Mouse (Mus musculus): ENCODE measurements around the gene Bloc1s1. TPM values are rescaled to one million over a fixed set of nuclear protein-coding genes. Genes with fewer than 3 reads are reported as not detected.

Gene Bloc1s1
- polyA plus RNA-seq, 1 experiment from 2014 or later: 228 TPM

GRCm38 (mm10) chr10:128878291-128878690 lies 45.5 kb downstream of the Bloc1s1 start:
- ATAC-seq: no peak
- H3K27me3 ChIP-seq (ENCODE audit: control insufficient read depth, insufficient read depth, low read depth, low read length): no peaks in the 10 kb centered on the region

GRCm38 (mm10) chr10:128870341-128870740 lies 53.5 kb downstream of the Bloc1s1 start:
- Histone ChIP-seq H3K4me2 (ENCODE audit: low read length) (no peak overlapping the region), H3K4me1 (ENCODE audit: control insufficient read depth, insufficient read depth, low read length) (no peaks in the 10 kb centered on the region), H3K36me3 (ENCODE audit: control insufficient read depth, insufficient read depth, low read length) (peaks cover 9% of the 10 kb centered on the region), H3K27me3 (ENCODE audit: control insufficient read depth, insufficient read depth, low read depth, low read length) (no peaks in the 10 kb centered on the region), H3K4me3 (ENCODE audit: low read depth, low read length) (no peak overlapping the region), H3K27ac (ENCODE audit: low read length) (no peak overlapping the region), H3K9ac (ENCODE audit: low read depth, low read length) (no peak overlapping the region), H3K9me3 (replicated peaks; ENCODE audit: control insufficient read depth, low read length, poor library complexity, severe bottlenecking) (no peaks in the 10 kb centered on the region)
- no peak for ATAC-seq
- 88% methylated on average over 3 of the region's 3 CpGs for WGBS

More at GRCm38 (mm10) chr10:128878291-128878690, 45.5 kb downstream of the Bloc1s1 start:
- no peaks in the 10 kb centered on the region for H3K9me3 ChIP-seq (replicated peaks; ENCODE audit: control insufficient read depth, low read length, poor library complexity, severe bottlenecking)
- H3K4me2 ChIP-seq (ENCODE audit: low read length): no peak overlapping the region
- H3K27ac ChIP-seq (ENCODE audit: low read length): no peak overlapping the region
- no peaks in the 10 kb centered on the region for H3K4me1 ChIP-seq (ENCODE audit: control insufficient read depth, insufficient read depth, low read length)
- peaks cover 6% of the 10 kb centered on the region for H3K36me3 ChIP-seq (ENCODE audit: control insufficient read depth, insufficient read depth, low read length)
- no peak overlapping the region for H3K4me3 ChIP-seq (ENCODE audit: low read depth, low read length)
- no peak overlapping the region for H3K9ac ChIP-seq (ENCODE audit: low read depth, low read length)

Other genes with a start within 250 kb of the Bloc1s1 start
- gene Suox, start 250.0 kb downstream of the Bloc1s1 start, polyA plus RNA-seq (2015; fragmentation: Nextera tagmentation; extraction: Ambion mirVana): 13.4 and 13.7 TPM in 2 replicates
- 119 and 128 TPM in 2 replicates for gene Rab5b, start 227.8 kb downstream of the Bloc1s1 start, polyA plus RNA-seq (2015; fragmentation: Nextera tagmentation; extraction: Ambion mirVana)
- 0.37 and 0.77 TPM in 2 replicates for gene Pmel, start 219.8 kb downstream of the Bloc1s1 start, polyA plus RNA-seq (2015; fragmentation: Nextera tagmentation; extraction: Ambion mirVana)
- gene Cdk2, start 219.0 kb downstream of the Bloc1s1 start, polyA plus RNA-seq (2015; fragmentation: Nextera tagmentation; extraction: Ambion mirVana): 14.6 and 15.0 TPM in 2 replicates
- 6.1 and 6.3 TPM in 2 replicates for gene Dgka, start 179.2 kb downstream of the Bloc1s1 start, polyA plus RNA-seq (2015; fragmentation: Nextera tagmentation; extraction: Ambion mirVana)
- gene Pym1, start 176.1 kb downstream of the Bloc1s1 start, polyA plus RNA-seq (2015; fragmentation: Nextera tagmentation; extraction: Ambion mirVana): 45.5 and 47.7 TPM in 2 replicates
- gene Mmp19, start 133.1 kb downstream of the Bloc1s1 start, polyA plus RNA-seq (2015; fragmentation: Nextera tagmentation; extraction: Ambion mirVana): 0.51 and 0.88 TPM in 2 replicates
- gene Dnajc14, start 120.0 kb downstream of the Bloc1s1 start, polyA plus RNA-seq (2015; fragmentation: Nextera tagmentation; extraction: Ambion mirVana): 54.2 and 59.5 TPM in 2 replicates
- 14.8 and 16.1 TPM in 2 replicates for gene Tmem198b, start 119.7 kb downstream of the Bloc1s1 start, polyA plus RNA-seq (2015; fragmentation: Nextera tagmentation; extraction: Ambion mirVana)
- 143 and 152 TPM in 2 replicates for gene Sarnp, start 106.7 kb downstream of the Bloc1s1 start, polyA plus RNA-seq (2015; fragmentation: Nextera tagmentation; extraction: Ambion mirVana)
- 17.7 and 18.6 TPM in 2 replicates for gene Ormdl2, start 102.4 kb downstream of the Bloc1s1 start, polyA plus RNA-seq (2015; fragmentation: Nextera tagmentation; extraction: Ambion mirVana)
- gene Gdf11, start 32.3 kb downstream of the Bloc1s1 start, polyA plus RNA-seq (2015; fragmentation: Nextera tagmentation; extraction: Ambion mirVana): 7.6 and 7.9 TPM in 2 replicates
- gene Cd63, start 23.0 kb downstream of the Bloc1s1 start, polyA plus RNA-seq (2015; fragmentation: Nextera tagmentation; extraction: Ambion mirVana): 152 and 195 TPM in 2 replicates
- 13.6 TPM in 2 replicates for gene Rdh5, start 1.1 kb downstream of the Bloc1s1 start, polyA plus RNA-seq (2015; fragmentation: Nextera tagmentation; extraction: Ambion mirVana)
- gene Itga7, start 9.8 kb upstream of the Bloc1s1 start, polyA plus RNA-seq (2015; fragmentation: Nextera tagmentation; extraction: Ambion mirVana): 6.1 and 9.2 TPM in 2 replicates
- not detected in 2 replicates for gene Mettl7b, start 37.0 kb upstream of the Bloc1s1 start, polyA plus RNA-seq (2015; fragmentation: Nextera tagmentation; extraction: Ambion mirVana)
- not detected in 2 replicates for gene Olfr9, start 65.4 kb upstream of the Bloc1s1 start, polyA plus RNA-seq (2015; fragmentation: Nextera tagmentation; extraction: Ambion mirVana)
- gene Olfr763, start 86.8 kb upstream of the Bloc1s1 start, polyA plus RNA-seq (2015; fragmentation: Nextera tagmentation; extraction: Ambion mirVana): not detected in 2 replicates
- not detected in 2 replicates for gene Olfr764-ps1, start 115.9 kb upstream of the Bloc1s1 start, polyA plus RNA-seq (2015; fragmentation: Nextera tagmentation; extraction: Ambion mirVana)
- gene Olfr765, start 126.0 kb upstream of the Bloc1s1 start, polyA plus RNA-seq (2015; fragmentation: Nextera tagmentation; extraction: Ambion mirVana): not detected in 2 replicates
- not detected in 2 replicates for gene Olfr766-ps1, start 144.9 kb upstream of the Bloc1s1 start, polyA plus RNA-seq (2015; fragmentation: Nextera tagmentation; extraction: Ambion mirVana)
- gene Olfr767, start 158.9 kb upstream of the Bloc1s1 start, polyA plus RNA-seq (2015; fragmentation: Nextera tagmentation; extraction: Ambion mirVana): not detected in 2 replicates
- gene Olfr768, start 175.3 kb upstream of the Bloc1s1 start, polyA plus RNA-seq (2015; fragmentation: Nextera tagmentation; extraction: Ambion mirVana): not detected in 2 replicates
- not detected in 2 replicates for gene Olfr769, start 193.8 kb upstream of the Bloc1s1 start, polyA plus RNA-seq (2015; fragmentation: Nextera tagmentation; extraction: Ambion mirVana)
- gene Olfr770, start 215.0 kb upstream of the Bloc1s1 start, polyA plus RNA-seq (2015; fragmentation: Nextera tagmentation; extraction: Ambion mirVana): not detected in 2 replicates
- not detected in 2 replicates for gene Olfr771, start 240.7 kb upstream of the Bloc1s1 start, polyA plus RNA-seq (2015; fragmentation: Nextera tagmentation; extraction: Ambion mirVana)

Data from midbrain, embryonic 16.5 days (tissue).